Mouse (Mus musculus) NIH3T3 (cell line): ENCODE results near the gene Gpr3.

Source experiments
- DNase-seq: peaks from one replicate; pipeline ENCODE4 v3.0.0-alpha.2; 2012; ENCODE audit warnings: low read depth

Gene Gpr3

DNA sequence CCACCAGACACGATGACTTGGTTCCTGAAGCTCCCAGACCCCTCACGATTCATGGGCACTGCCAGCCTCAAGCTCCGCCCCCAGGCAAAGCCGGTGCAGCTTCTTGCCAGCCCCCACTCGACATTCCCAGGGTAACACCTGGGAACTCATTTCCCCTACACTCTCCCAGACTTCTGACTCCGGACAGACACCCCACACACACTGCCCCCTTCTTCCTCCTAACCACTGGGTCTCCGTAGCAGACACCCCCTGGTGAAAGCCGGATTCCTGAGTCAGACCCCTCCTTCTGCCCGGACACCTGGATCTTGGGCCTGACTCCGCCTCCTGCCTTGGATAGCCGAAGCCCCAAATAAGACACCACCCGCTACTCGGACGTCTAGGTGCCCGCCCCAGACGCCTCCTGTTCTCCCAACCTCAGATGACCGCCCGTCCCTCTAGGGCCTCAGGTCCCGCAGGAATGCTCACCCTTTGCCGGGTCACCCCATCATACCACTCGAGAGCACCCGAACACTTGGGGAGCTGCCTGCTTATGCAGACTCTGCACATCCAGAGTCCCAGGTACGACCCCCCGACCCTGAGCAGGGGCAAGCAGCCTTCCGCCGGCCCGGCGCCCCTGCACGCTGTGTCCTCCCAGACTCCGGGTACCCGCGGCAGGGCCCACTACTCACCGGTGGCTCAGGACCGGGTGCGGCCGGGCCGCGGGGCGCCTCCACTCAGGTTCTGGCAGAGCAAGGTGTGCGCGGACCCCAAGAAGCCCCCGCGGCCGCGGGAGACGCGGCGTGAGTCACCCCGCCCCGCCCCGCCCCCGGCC is at the start of gene Gpr3, which contains the start of gene Cd164l2:
Gene Gpr3, minus strand, starts transcription at position 786 of the 811 bp plus-strand sequence.
Gene Cd164l2, plus strand, starts transcription at position 381 of the 811 bp plus-strand sequence.
- DNase-seq, result no peak

GRCm38 (mm10) chr4:133261641-133262374 is 49.5 kb upstream of the Gpr3 start:
- DNase-seq, result peak; percentile 16

- DNase-seq, result no peak
Observed at GRCm38 (mm10) chr4:133257798-133258408, 45.6 kb upstream of the Gpr3 start.

- no peak for DNase-seq
Observed at GRCm38 (mm10) chr4:133257230-133257629, 44.9 kb upstream of the Gpr3 start.

DNA sequence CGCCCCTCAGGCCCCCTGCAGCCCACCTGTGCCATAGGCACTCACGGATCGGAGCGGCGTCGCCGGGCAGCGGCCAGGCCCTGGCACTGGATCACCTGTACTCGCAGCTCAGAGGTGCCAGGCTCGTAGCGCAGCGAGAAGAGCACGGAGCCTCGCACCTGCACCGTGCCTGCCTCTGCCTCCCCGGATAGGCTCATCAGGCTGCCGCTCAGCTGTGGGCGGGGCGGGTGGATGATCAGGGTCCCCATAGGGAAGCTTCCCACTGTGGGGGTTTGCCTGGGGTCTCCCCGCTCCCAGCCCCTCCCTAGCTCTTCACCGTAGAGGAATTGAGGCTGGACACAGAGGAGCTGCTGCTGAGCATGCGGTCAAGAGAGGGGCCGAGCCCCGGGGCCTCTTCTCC is 44.5 kb upstream of the Gpr3 start:
- no peak for DNase-seq

GRCm38 (mm10) chr4:133255392-133255791 is 43.1 kb upstream of the Gpr3 start:
- DNase-seq, result no peak

DNA sequence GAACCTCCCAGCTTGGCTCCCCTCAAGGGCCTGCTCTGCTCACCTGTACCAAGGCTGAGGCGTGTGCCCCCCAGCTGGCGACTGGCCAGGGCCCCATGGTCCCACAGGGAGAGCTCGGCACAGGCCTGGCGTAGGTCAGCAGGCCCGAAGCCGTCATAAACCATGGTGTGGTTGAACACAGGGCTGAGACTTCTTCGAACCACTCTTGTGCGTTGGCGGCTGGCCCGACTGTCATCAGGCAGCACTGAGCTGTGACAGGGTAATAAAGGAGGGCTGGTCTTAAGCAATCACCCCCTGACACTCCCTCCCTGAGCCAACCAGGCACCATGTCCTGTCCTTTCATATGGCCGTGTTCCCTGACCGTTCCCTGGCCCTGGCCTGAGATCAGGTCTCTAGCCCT is 41.1 kb upstream of the Gpr3 start:
- DNase-seq, result no peak

- DNase-seq, result peak; percentile 43
Observed at GRCm38 (mm10) chr4:133252089-133252488, 39.8 kb upstream of the Gpr3 start.

GRCm38 (mm10) chr4:133251214-133251613 is 38.9 kb upstream of the Gpr3 start:
- no peak for DNase-seq

GRCm38 (mm10) chr4:133250609-133251008 is 38.3 kb upstream of the Gpr3 start:
- peak; percentile 69 for DNase-seq

GRCm38 (mm10) chr4:133247806-133248449 is 35.6 kb upstream of the Gpr3 start:
- DNase-seq, result no peak

DNA sequence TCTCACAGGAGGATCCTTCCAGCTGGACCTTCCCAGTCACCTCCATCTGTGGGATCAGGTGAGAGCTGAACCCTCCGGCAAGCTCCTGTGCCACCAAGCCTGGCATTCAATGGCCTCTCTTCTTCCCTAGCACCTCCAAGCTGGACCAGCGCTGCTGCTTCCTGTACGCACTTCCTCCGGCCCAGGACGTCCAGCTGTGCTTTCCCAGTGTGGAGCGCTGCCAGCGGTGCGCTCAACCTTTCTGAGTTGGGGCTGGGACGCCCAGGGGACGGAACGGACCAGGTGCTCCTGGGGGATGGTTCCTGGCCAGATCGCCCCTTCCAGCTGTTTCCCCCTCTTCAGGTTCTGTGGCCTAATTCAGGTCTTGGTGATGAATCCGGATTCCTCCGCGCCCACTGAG is 34.7 kb upstream of the Gpr3 start:
- DNase-seq, result no peak

DNA sequence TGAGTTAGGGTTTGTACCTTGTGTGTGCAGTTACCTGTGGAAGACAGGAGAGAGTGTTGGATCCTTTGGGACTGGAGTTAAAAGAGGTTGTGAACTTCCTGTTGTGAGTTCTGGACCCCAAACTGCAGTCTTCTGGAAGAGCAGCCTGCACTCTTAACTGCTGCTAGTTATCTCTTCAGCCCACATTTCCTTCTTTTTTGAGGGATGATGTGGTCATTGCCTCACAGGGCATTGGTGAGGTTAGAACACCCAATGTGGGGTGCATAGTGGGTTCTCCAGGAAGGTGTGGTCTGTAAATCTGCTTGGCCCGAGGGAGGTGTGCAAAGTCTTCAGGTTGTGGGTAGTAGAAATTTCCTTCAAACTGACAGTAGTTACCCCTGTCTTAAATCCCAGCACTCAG is 32.0 kb upstream of the Gpr3 start:
- DNase-seq, result no peak

DNA sequence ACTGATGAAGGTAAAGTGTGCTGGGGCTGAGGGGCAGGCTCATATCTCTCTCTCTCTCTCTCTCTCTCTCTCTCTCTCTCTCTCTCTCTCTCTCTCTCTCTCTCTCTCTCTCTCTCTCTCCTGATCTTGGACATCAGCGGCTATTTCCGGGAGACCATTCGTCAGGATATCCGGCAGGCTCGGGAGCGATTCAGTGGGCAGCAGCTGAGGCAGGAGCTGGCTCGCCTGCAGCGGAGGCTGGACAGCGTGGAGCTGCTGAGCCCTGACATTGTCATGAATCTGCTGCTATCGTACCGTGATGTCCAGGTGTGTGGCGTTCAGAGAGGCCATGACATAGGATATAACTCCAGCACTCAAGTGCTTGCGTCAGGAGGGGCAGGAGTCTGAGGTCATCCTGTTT is 31.2 kb upstream of the Gpr3 start:
- no peak for DNase-seq

GRCm38 (mm10) chr4:133242710-133243109 is 30.4 kb upstream of the Gpr3 start:
- DNase-seq, result no peak

- DNase-seq, result no peak
Observed at GRCm38 (mm10) chr4:133241910-133242309, 29.6 kb upstream of the Gpr3 start.

- peak; percentile 90 for DNase-seq
Observed at GRCm38 (mm10) chr4:133240934-133241908, 28.9 kb upstream of the Gpr3 start.

DNA sequence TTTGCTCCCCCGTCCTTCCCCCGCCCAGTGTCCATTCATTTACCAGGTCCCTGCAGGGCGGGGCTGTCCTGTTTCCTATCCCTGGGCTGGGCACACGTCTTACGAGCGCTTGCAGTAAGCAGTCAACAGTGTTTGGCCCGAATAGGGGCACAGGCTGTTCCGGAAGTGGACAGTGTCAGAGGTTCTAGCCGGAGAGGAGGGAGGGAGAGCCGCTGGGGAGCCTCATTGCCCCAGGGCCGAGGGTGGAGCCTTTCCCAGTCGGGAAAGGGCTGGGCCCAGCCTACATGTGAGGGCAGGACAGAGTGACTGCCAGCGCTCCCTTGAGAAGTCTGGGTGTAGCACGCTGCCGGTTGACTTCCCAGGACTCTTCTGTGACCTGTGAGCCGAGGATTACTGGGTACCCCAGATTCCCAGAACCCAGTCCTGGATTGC is 28.2 kb upstream of the Gpr3 start, which contains the start of gene Map3k6:
Gene Map3k6, plus strand, starts transcription at position 329 of the 432 bp plus-strand sequence.
- peak; percentile 67 for DNase-seq

DNA sequence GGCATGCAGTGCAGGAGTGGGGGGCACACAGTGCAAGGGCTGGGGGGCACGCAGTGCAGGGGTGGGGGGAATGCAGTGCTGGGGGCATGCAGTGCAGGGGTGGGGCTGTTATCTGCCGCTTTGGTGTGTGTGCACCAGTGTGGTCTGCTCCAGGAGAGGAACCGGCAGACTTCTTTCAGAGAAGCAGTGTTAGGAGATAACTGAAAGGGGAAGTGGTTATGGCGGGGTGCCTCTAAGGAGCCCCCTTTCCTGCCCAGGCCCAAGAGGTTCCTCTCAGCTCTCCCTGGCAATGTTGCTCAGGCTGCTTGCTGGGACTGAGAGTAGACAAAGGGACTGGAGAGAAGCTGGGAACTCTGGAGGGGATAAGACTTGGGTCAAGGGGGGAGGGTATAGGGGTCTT is 25.6 kb upstream of the Gpr3 start:
- DNase-seq, result no peak

GRCm38 (mm10) chr4:133235415-133235814 is 23.1 kb upstream of the Gpr3 start:
- DNase-seq, result no peak

GRCm38 (mm10) chr4:133234771-133235170 is 22.4 kb upstream of the Gpr3 start:
- no peak for DNase-seq
